Mouse (Mus musculus): ENCODE measurements around the gene Mxi1. TPM values are rescaled to one million over a fixed set of nuclear protein-coding genes. Genes with fewer than 3 reads are reported as not detected.

The Mxi1 gene
- total and polyA plus RNA-seq, 3 experiments = 29.0 to 60.9 TPM; not detected in 1

DNA sequence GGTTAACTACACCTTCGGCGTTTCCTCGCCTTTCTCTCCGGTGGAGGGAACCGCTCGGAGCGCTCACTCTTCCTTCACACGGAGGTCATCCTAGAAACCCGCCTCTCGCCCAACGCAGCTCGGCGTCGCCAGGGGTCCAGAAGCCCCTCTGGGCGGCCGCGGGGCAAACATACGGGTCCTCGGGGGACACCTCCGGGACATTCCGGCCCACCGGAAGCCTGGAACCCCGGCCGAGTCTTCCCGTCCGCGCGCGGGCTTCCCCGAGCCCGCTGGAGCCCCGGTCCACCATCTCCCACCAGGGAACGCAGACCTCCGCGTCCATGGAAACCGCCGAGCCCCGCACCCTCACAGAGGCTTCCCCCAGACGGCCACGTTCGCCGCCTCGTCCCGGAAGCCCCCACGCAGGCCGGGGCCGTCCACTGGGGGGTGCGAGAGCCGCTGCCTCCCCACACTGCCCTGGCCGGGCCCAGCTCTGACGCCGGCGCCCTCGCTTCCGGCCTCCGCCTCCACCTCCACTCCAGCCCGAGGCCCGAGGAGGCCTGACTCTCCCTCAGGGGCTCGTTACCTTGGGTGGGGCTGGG, 79.6 kb downstream of the Mxi1 start:
- H3K9me3 ChIP-seq (replicated peaks; ENCODE audit: insufficient read depth, low read length) = no peaks in the 10 kb centered on the region
- H3K27me3 ChIP-seq (ENCODE audit: control insufficient read depth in 1 of 2, insufficient read depth in 2 of 2, low read length in 2 of 2) = no peaks in the 10 kb centered on the region
- peak overlapping the region; percentile 93 to 97 for H3K4me3 ChIP-seq (ENCODE audit: control insufficient read depth in 1 of 2, insufficient read depth in 1 of 2, low read depth in 2 of 2, low read length in 2 of 2)
- peak overlapping the region; percentile 99 for H3K9ac ChIP-seq (ENCODE audit: control insufficient read depth, low read depth, low read length, poor library complexity, severe bottlenecking)
- DNase-seq (ENCODE audit: low read depth, low spot score) = no peak
- peak overlapping the region; percentile 74 for H3K27ac ChIP-seq (ENCODE audit: control insufficient read depth, low read depth, low read length)
- H3K4me1 ChIP-seq (ENCODE audit: control insufficient read depth in 1 of 2, insufficient read depth in 2 of 2, low read length in 2 of 2) = peaks cover 5 to 25% of the 10 kb centered on the region in 2 experiments
- H3K79me2 ChIP-seq (ENCODE audit: control insufficient read depth, insufficient read depth, low read length, poor library complexity) = peaks cover 41% of the 10 kb centered on the region
- TF ChIP-seq CTCF (IDR thresholded peaks at IDR 0.05 in 2 of 3, conservative IDR thresholded peaks at IDR 0.05 in 1 of 3; ENCODE audit: control insufficient read depth in 1 of 3, insufficient read depth in 1 of 3, low read depth in 2 of 3, low read length in 3 of 3, poor library complexity in 1 of 3, severe bottlenecking in 1 of 3) (0 out of 6 replicates have a peak, but pooled peaks of 1 of the 3 experiments have one; percentile 20), USF1 (IDR thresholded peaks at IDR 0.05; ENCODE audit: low read depth, low read length) (no peak), UBTF (IDR thresholded peaks at IDR 0.05; ENCODE audit: borderline replicate concordance, insufficient read depth, low read depth, low read length) (peak; percentile 99)
- peaks cover 38 to 48% of the 10 kb centered on the region in 2 experiments for H3K36me3 ChIP-seq (ENCODE audit: control insufficient read depth in 1 of 2, insufficient read depth in 2 of 2, low read length in 2 of 2)

DNA sequence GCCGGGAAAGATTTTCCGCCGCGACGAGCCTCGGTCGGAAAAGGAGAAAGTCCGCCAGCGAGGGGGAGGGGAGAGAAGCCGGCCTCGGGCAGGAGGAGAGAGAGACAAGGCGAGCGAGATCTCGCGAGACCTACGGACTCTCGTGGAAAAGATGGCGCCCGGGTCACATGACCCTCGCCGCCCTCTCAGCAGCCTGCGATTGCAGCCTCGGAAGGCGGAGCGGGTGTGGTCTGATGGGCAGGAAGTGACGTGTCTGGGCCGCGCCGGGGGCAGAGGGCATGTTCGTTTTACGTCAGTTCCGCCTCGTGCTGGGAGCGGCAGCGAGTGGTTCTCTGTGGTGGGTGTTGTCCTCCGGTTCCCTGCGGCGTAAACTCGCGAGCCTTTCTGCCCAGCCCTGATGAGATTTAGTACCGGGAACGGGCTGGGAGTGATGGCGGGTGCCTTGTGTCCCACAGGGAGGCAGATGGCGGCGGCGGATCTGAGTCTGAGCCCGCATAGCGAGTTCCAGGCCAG, 80.2 kb downstream of the Mxi1 start, which contains the start of gene Smndc1:
Gene Smndc1 (minus strand): TSS at position 84 of the 513 bp plus-strand sequence.
- Histone ChIP-seq H3K4me1 (ENCODE audit: control insufficient read depth in 1 of 2, insufficient read depth in 2 of 2, low read length in 2 of 2) (peaks cover 5 to 25% of the 10 kb centered on the region in 2 experiments), H3K36me3 (ENCODE audit: control insufficient read depth in 1 of 2, insufficient read depth in 2 of 2, low read length in 2 of 2) (peaks cover 32 to 47% of the 10 kb centered on the region in 2 experiments), H3K27me3 (ENCODE audit: control insufficient read depth in 1 of 2, insufficient read depth in 2 of 2, low read length in 2 of 2) (no peaks in the 10 kb centered on the region), H3K27ac (ENCODE audit: control insufficient read depth, low read depth, low read length) (peak within 1 kb of the TSS; percentile 90), H3K9me3 (replicated peaks; ENCODE audit: insufficient read depth, low read length) (no peaks in the 10 kb centered on the region), H3K4me3 (ENCODE audit: control insufficient read depth in 1 of 2, insufficient read depth in 1 of 2, low read depth in 2 of 2, low read length in 2 of 2) (peak within 1 kb of the TSS; percentile 93 to 97), H3K9ac (ENCODE audit: control insufficient read depth, low read depth, low read length, poor library complexity, severe bottlenecking) (peak within 1 kb of the TSS; percentile 99), H3K79me2 (ENCODE audit: control insufficient read depth, insufficient read depth, low read length, poor library complexity) (peaks cover 41% of the 10 kb centered on the region)
- DNase-seq (ENCODE audit: low read depth, low spot score) = peak; percentile 100
- TF ChIP-seq ZMIZ1 (IDR thresholded peaks at IDR 0.05; ENCODE audit: low read depth, low read length) (peak; percentile 84), CHD1 (IDR thresholded peaks at IDR 0.05; ENCODE audit: low read depth, low read length) (no peak), TBP (IDR thresholded peaks at IDR 0.05; ENCODE audit: low read depth, low read length) (peak; percentile 92), MAX (IDR thresholded peaks at IDR 0.05; ENCODE audit: low read length) (peak; percentile 97), E2F4 (IDR thresholded peaks at IDR 0.05; ENCODE audit: borderline replicate concordance, low read depth, low read length) (no peak), MEF2A (IDR thresholded peaks at IDR 0.05; ENCODE audit: extremely low read depth, insufficient replicate concordance, low read depth, low read length, poor library complexity, severe bottlenecking) (no peak), SIN3A (IDR thresholded peaks at IDR 0.05; ENCODE audit: low read length) (peak; percentile 96), POLR2A (IDR thresholded peaks at IDR 0.05; ENCODE audit: control insufficient read depth in 1 of 2, insufficient read depth in 1 of 2, low read depth in 1 of 2, low read length in 2 of 2, poor library complexity in 1 of 2) (peak; percentile 98), USF2 (IDR thresholded peaks at IDR 0.05; ENCODE audit: borderline replicate concordance in 1 of 2, insufficient read depth in 1 of 2, low read depth in 1 of 2, low read length in 2 of 2) (peak; percentile 85 to 94), CHD2 (IDR thresholded peaks at IDR 0.05; ENCODE audit: low read length) (peak; percentile 97), ETS1 (IDR thresholded peaks at IDR 0.05; ENCODE audit: low read depth, low read length) (peak; percentile 83), HCFC1 (IDR thresholded peaks at IDR 0.05; ENCODE audit: low read depth, low read length) (peak; percentile 99), RCOR1 (IDR thresholded peaks at IDR 0.05; ENCODE audit: low read depth, low read length) (peak; percentile 46; the same call in 1 of the 2 replicates), CTCF (IDR thresholded peaks at IDR 0.05 in 2 of 3, conservative IDR thresholded peaks at IDR 0.05 in 1 of 3; ENCODE audit: control insufficient read depth in 1 of 3, insufficient read depth in 1 of 3, low read depth in 2 of 3, low read length in 3 of 3, poor library complexity in 1 of 3, severe bottlenecking in 1 of 3) (no peak), TCF12 (IDR thresholded peaks at IDR 0.05; ENCODE audit: low read depth, low read length) (peak; percentile 78), POLR2AphosphoS2 (IDR thresholded peaks at IDR 0.05; ENCODE audit: low read length) (peak; percentile 94), TAL1 (IDR thresholded peaks at IDR 0.05; ENCODE audit: low read length) (no peak), NELFE (IDR thresholded peaks at IDR 0.05; ENCODE audit: low read depth, low read length) (peak; percentile 98), GATA1 (IDR thresholded peaks at IDR 0.05; ENCODE audit: low read depth, low read length) (0 out of 2 replicates have a peak, but pooled peaks have one; percentile 18), MAZ (IDR thresholded peaks at IDR 0.05; ENCODE audit: low read depth, low read length) (peak; percentile 71; the same call in 1 of the 2 replicates), UBTF (IDR thresholded peaks at IDR 0.05; ENCODE audit: borderline replicate concordance, insufficient read depth, low read depth, low read length) (no peak), MAFK (IDR thresholded peaks at IDR 0.05; ENCODE audit: borderline replicate concordance, low read depth, low read length) (no peak), MYB (IDR thresholded peaks at IDR 0.05; ENCODE audit: low read depth, low read length) (no peak), SMC3 (IDR thresholded peaks at IDR 0.05; ENCODE audit: low read depth, low read length) (no peak), MXI1 (IDR thresholded peaks at IDR 0.05; ENCODE audit: low read depth, low read length) (peak; percentile 91), ZC3H11A (IDR thresholded peaks at IDR 0.05; ENCODE audit: low read depth, low read length) (no peak), MYC (IDR thresholded peaks at IDR 0.05; ENCODE audit: low read depth, low read length) (peak; percentile 95), BHLHE40 (IDR thresholded peaks at IDR 0.05; ENCODE audit: borderline replicate concordance, low read depth, low read length) (peak; percentile 40; the same call in 1 of the 2 replicates)
